Mouse (Mus musculus) kidney, adult 2 months (tissue): ENCODE measurements around the gene Bmpr2. TPM values are rescaled to one million over a fixed set of nuclear protein-coding genes. Genes with fewer than 3 reads are reported as not detected.

ENCODE experiments used
- DNase-seq: peaks from one replicate; pipeline ENCODE4 v3.0.0; 2021
- H3K27ac ChIP-seq: fragments of 200-500 bp; 2 replicates; pipeline ENCODE4 v1.5.1; 2012; ENCODE audit warnings: low read depth, low read length, control low read depth, inconsistent platforms; ENCODE audit not compliant: insufficient read depth
- H3K27me3 ChIP-seq: fragments of 200-500 bp; replicated peaks from 2 replicates; pipeline ENCODE4 v1.6.1; 2012; ENCODE audit warnings: mild to moderate bottlenecking, moderate library complexity, low read length, inconsistent platforms; ENCODE audit not compliant: control insufficient read depth, insufficient read depth
- H3K36me3 ChIP-seq: fragments of 200-500 bp; 2 replicates; pipeline ENCODE4 v1.6.1; 2012; ENCODE audit warnings: mild to moderate bottlenecking, moderate library complexity, low read length, inconsistent platforms; ENCODE audit not compliant: control insufficient read depth, insufficient read depth
- H3K4me1 ChIP-seq: fragments of 200-500 bp; 2 replicates; pipeline ENCODE4 v1.6.1; 2011; ENCODE audit warnings: low read length; ENCODE audit not compliant: control insufficient read depth, insufficient read depth
- H3K4me3 ChIP-seq: fragments of 200-500 bp; 2 replicates; pipeline ENCODE4 v1.5.1; 2011; ENCODE audit warnings: mild to moderate bottlenecking, low read depth, low read length, control low read depth; ENCODE audit not compliant: insufficient read depth
- CTCF ChIP-seq: fragments of 200-500 bp; conservative IDR thresholded peaks from 2 replicates; pipeline ENCODE4 v1.5.1; 2011; ENCODE audit warnings: low read depth, mild to moderate bottlenecking, control low read depth, low read length, moderate library complexity, mixed read lengths; ENCODE audit not compliant: insufficient read depth, insufficient read length
- POLR2A ChIP-seq: fragments of 200-500 bp; IDR thresholded peaks from one replicate; pipeline ENCODE4 v1.6.1; 2011; ENCODE audit warnings: low read depth, low read length, control low read depth
- WGBS: fragments of 180-500 bp; shearing (Covaris S2); methylation state at CpG from one replicate; pipeline ENCODE4 v1.1.7; 2018; 5-methylcytosine and 5-hydroxymethylcytosine counted together
- polyA plus RNA-seq: library from polyadenylated mRNA; depleted of rRNA; stranded (reverse); fragments of >200 nt; gene quantifications from 2 replicates; pipeline ENCODE4 v1.2.3, GENCODE M21; 2012; rRNA removed

The Bmpr2 gene
- polyA plus RNA-seq = 7.0 and 8.1 TPM in 2 replicates

DNA sequence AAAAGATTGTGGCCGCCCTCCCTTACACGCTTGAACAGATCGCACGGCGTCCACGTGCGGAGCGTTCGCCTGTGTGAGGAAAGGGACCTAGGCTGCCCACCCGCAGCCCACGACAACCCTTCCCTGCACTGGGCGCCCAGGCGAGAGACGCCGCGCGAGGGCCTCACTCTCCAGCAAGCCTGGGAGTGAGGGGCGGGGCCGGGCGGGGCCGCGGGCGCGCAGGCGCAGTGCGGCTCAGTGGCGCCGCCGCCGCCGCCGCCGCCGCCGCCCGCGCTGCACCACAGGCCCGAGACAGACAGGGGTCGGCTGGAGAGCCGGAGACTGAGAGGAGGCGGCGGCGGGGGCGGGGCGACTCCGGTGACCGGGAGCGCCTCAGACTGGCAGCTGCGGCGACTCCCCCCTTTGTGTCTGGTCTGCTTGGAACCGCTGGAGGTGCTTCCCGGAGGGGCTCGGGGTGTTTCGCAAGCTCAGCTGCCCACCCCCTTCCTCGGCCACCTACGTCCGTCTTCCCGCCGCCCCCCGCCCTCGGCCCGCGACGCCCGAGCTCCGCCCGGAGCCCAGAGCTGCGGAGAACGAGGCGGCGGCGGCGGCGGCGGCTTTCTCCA, at the start of gene Bmpr2:
TSS of gene Bmpr2 (plus strand) at position 237 of the 605 bp plus-strand sequence.
- Histone ChIP-seq H3K27ac (peak within 1 kb of the TSS; percentile 97), H3K4me3 (peak within 1 kb of the TSS; percentile 96)
- under 1% methylated on average over 66 of the region's 75 CpGs for WGBS

DNA sequence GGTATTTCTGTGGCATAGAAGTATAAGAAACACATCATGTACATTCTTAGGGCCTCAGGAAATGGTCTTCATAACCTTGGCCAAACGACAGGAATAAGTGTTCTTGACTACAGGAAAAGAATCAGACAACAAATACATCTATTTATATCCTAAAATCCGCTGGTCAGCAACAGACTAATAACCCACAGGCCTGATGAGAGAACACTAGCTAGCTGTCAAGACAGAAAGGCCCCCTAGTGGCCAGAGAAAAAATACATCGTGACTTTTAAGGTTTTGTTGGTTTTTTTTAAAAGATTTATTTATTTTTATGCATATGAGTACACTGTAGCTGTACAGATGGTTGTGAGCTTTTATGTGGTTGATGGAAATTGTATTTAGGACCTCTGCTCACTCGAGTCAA, 43.3 kb upstream of the Bmpr2 start:
- Histone ChIP-seq H3K27me3 (no peaks in the 10 kb centered on the region), H3K4me1 (no peaks in the 10 kb centered on the region), H3K36me3 (no peaks in the 10 kb centered on the region), H3K27ac (no peak overlapping the region), H3K4me3 (no peak overlapping the region)
- 39% methylated on average over 4 of the region's 4 CpGs for whole genome bisulfite sequencing
- DNase-seq = peak; percentile 46
- TF ChIP-seq POLR2A (no peak), CTCF (0 out of 2 replicates have a peak, but pooled peaks have one; percentile 14)

More for the DNA sequence above, at the start of gene Bmpr2:
- TF ChIP-seq POLR2A (peak; percentile 73), CTCF (no peak)
- Histone ChIP-seq H3K27me3 (no peaks in the 10 kb centered on the region), H3K36me3 (no peaks in the 10 kb centered on the region), H3K4me1 (peaks cover 2% of the 10 kb centered on the region; the same call in 1 of the 2 replicates)
- DNase-seq = peak; percentile 93

DNA sequence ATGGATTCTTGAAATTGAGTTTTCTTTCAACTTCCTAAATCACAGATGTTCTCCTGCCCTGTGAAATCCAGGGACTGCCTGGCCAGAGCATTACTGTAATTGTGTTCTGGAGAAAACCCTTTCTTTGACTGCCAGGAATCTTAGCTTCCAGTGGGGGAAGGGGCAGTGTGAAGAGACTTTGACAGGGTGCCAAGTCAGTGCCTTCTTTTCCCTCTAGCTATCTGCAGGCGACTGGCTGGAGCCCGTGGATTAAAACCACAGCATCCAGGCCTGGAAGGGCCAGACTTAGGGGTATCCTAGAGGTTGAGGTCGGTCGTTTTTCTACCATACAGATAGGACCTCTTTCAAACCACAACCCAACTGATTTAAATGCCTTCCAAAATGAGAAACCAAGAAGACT, 37.5 kb upstream of the Bmpr2 start:
- 49% methylated on average over 4 of the region's 4 CpGs for WGBS

DNA sequence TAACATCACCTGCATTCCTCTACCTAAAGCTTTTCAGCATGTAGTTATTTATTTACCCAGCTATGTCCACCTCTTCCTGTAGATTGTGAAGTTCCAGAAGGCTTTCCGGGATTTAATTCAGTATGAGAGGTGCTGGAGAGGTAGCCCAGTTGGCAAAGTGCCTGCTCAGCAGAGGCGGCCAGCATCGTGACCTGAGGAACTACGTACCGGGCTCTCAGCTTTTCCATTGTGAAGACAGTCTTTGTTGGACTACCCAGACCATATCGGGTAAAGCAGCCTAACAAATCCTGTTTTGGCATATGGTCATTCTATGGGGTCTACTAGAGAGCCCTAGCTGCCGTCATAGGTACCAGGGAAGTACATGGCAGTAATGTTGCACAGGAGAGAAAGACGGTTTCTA, 33.1 kb upstream of the Bmpr2 start:
- H3K36me3 ChIP-seq = no peaks in the 10 kb centered on the region
- WGBS = 54% methylated on average over 8 of the region's 8 CpGs
- H3K4me3 ChIP-seq = no peak overlapping the region
- no peak for TF ChIP-seq CTCF
- TF ChIP-seq POLR2A = no peak
- H3K27me3 ChIP-seq = no peaks in the 10 kb centered on the region
- H3K4me1 ChIP-seq = no peaks in the 10 kb centered on the region
- no peak overlapping the region for H3K27ac ChIP-seq
- peak; percentile 40 for DNase-seq

More for the DNA sequence above, 37.5 kb upstream of the Bmpr2 start:
- no peaks in the 10 kb centered on the region for H3K27me3 ChIP-seq
- H3K27ac ChIP-seq = no peak overlapping the region
- H3K4me1 ChIP-seq = no peaks in the 10 kb centered on the region
- DNase-seq = no peak
- H3K4me3 ChIP-seq = no peak overlapping the region
- no peak for TF ChIP-seq POLR2A
- H3K36me3 ChIP-seq = no peaks in the 10 kb centered on the region

DNA sequence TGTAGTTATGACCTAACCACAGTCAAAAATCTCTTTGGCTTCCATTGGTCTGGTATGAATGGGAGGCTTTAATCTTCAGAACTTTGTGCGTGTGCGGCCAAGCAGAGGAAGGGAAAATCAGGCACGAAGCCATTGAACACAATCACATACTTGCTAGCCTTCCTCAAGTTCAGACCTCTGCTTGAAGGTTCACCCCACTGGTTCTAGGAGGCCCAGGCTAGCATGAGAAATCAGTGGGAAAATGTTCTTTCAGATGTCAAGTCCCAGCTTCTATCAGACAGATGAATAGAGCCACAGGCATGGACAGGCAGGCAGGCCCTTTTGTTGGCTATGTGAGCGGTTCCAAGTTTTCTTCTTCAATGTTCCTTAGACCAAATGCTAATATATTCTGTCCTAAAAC, 32.5 kb upstream of the Bmpr2 start:
- WGBS = 80% methylated on average over 4 of the region's 4 CpGs
- no peak for DNase-seq
- Histone ChIP-seq H3K4me1 (no peaks in the 10 kb centered on the region), H3K4me3 (no peak overlapping the region), H3K27me3 (no peaks in the 10 kb centered on the region), H3K36me3 (no peaks in the 10 kb centered on the region), H3K27ac (no peak overlapping the region)
- TF ChIP-seq POLR2A = no peak
- TF ChIP-seq CTCF = no peak

DNA sequence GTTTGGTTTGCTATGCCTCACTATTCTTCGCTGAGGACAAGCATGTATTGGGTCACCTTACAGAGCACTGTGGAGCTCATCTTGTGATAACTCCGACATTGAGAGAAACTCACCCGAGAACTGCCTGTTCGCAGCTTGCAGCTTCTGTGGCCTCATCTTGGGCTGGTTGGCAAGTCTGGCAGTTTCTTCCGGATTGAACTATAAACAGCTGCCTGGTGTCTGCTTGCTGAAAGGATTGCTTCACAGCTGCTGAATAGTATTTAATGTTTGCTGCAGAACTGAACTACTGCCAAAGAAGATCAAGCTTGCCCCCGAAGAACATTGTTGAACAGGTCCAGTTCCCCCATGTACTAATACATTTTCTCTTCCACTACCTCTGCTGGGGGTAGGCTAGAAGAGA, 29.1 kb upstream of the Bmpr2 start:
- no peaks in the 10 kb centered on the region for H3K4me1 ChIP-seq
- H3K4me3 ChIP-seq = no peak overlapping the region
- 62% methylated on average over 6 of the region's 6 CpGs for WGBS
- no peaks in the 10 kb centered on the region for H3K36me3 ChIP-seq
- no peak for DNase-seq
- H3K27ac ChIP-seq = no peak overlapping the region
- TF ChIP-seq POLR2A (no peak), CTCF (no peak)
- H3K27me3 ChIP-seq = no peaks in the 10 kb centered on the region

DNA sequence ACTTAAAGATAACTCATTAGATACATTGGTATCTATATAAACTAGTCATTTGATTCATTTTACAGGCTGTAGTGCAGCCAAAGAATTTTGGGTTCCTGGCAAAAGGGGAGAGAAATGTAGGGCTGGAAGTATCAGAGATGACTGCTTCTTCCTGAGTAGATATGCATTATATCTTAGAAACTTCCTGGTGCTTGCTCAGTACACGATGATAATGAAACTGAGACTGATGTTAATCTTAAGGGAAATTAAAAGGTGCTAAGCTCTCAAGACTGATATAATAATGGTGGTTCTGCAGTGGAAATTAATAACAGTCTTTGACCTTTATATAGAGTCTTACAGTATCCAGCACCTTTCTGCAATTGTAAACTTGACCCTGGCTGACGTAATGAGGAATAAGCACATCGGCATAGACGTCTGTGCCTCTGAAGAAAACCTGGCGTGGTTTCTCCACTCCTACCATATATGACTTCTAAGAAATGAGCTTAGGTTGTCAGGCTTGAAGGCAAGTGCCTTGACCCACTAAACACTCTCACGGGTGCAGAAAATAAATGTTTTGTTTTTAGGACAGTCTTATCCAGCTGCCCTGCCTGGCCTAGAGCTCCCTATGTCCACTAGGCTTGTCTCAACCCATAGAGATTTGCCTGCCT, 24.3 kb upstream of the Bmpr2 start:
- DNase-seq = no peak
- Histone ChIP-seq H3K27me3 (no peaks in the 10 kb centered on the region), H3K4me1 (no peaks in the 10 kb centered on the region), H3K27ac (no peak overlapping the region), H3K4me3 (no peak overlapping the region), H3K36me3 (no peaks in the 10 kb centered on the region)
- TF ChIP-seq POLR2A (no peak), CTCF (no peak)
- WGBS = 75% methylated on average over 6 of the region's 6 CpGs
